Mouse (Mus musculus): ENCODE results near the gene Zmynd8.

The Zmynd8 gene

DNA sequence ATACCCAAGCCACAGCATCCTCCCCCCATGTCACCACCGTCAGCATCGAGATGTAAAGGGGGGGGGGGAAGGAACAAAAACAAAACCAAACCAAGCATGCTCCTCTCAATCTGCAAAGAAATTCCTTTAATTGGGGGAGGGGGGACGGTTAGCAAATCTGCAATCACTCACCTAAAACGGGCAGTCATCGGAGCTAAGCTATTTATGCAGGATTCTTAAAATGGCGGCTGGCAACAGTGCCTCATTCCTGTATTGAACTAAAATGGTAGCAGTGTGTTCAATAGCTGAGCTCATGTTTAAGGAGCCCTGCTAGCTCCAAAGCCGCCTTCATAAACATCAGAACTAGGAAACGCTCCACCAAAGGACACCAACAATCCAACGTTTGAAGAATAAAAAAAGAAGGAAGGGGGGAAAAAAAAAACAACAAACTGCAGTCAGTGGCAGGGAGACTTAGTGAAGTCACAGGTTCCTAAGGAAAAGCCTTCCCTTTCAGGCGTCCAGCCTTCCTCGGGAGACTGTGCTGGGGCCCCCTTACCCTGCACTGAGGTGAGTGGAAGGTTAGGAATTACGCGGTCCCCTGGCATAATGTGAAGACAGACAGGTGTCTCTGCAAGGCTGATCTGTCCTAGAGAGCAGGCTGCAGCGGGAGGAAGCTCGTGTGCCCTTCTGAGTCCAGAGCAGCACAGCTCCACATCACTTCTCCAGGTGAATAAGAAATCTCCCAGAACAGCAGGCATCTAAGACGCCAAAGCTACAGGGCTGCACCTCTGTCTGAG lies 19.2 kb downstream of the Zmynd8 start:
- peak; percentile 66 for DNase-seq (ENCODE audit: inconsistent ontology term)

DNA sequence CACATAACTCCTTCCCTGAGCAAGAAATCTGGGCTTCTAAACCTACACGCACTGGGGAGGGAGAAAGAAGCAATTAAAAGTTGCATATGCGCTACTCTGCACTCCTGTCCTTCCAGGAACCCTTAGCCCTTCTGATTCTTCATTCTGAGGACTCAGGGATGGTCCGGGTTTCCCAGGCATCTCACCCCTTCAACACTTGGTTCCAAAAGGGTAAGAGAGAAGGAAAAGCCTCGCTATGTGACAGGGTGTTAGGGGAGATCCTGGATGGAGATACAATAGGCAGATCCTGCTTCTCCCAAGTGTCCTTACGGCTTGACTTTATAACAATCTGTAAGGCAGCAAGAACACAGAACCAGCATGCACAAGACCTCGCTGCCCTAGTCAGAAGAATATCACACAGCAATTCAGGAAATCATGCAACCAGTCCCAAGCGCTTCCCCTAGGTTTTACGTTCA lies 19.9 kb downstream of the Zmynd8 start:
- DNase-seq (ENCODE audit: inconsistent ontology term), result no peak

DNA sequence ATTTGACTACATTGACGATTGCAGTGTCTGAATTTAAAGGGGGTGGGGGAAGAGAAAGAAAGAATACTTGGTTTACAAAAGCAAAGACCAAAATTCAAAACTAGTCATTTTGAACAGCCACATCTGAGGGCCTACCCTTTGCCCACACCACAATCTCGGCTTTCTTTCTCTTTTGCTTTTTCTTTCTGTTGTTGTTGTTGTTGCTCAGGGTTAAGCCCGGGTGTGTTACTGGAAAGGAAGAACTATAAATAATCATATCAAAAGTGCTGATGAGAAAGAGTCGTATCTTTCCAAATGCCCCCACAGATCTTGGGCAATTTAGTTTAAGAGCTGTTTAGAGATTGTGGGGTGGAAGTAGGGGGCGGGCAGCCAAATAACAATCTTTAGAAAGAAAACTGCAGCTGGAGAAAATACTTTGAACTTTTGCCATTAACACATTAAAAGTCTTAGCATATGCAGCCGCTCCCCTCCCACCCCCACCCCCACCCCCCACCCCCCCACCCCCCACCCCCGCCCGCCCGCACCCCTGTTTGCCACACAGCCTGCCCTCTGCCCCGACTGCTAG lies 20.7 kb downstream of the Zmynd8 start:
- DNase-seq (ENCODE audit: inconsistent ontology term), result no peak

DNA sequence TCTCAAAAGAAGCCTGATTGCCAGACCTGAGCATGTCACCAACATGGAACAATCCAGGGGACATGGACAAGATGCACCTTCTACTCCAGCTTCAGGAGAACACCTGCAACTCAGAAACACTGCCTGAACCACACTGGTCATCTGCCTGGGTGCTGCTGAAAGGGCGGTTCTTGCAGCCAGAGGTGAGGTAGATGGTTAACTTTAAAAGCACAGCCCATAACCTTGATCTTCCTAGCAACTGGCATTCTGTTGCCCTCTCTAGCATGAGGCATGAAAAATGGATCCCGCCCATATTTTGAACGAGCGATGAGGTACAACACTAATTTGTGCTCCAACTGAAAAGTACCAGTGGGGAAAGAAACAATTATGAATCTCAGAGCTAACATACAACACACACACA lies 21.6 kb downstream of the Zmynd8 start:
- DNase-seq (ENCODE audit: inconsistent ontology term), result no peak

DNA sequence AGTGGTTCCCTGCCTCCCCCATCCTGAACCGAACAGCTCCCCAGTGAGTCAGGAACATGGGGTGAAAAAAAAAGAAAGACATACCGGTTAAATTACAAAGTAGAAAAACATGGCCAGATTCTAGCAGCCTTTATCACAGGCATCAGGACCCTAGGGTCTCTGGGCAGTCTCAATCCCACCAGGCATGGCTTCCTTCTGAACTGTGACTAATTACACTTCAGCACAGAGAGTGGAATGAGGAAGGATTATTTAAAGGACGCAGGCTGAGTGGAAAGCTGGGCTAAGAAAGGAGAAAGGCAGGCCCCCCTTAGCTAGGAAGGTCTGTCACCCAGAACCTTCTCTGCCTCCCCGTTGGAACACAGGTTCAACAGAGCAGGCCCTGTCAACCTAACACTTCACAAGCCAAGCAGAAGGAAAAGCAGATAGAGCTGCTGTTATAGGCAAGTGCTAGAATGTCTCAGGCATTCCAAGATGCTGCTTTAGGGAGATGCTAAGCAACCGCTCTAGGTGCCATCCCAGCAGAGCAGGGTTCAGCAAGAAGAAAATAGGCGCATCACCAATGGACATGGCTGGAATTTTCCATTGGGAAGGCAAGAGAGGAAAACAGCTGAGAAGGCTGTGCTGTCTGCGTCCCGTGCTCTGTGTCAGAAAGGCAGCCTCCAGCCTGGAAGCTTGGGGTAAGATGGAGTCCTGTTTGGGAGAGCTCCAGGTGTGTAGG lies 22.5 kb downstream of the Zmynd8 start:
- no peak for DNase-seq (ENCODE audit: inconsistent ontology term)

DNA sequence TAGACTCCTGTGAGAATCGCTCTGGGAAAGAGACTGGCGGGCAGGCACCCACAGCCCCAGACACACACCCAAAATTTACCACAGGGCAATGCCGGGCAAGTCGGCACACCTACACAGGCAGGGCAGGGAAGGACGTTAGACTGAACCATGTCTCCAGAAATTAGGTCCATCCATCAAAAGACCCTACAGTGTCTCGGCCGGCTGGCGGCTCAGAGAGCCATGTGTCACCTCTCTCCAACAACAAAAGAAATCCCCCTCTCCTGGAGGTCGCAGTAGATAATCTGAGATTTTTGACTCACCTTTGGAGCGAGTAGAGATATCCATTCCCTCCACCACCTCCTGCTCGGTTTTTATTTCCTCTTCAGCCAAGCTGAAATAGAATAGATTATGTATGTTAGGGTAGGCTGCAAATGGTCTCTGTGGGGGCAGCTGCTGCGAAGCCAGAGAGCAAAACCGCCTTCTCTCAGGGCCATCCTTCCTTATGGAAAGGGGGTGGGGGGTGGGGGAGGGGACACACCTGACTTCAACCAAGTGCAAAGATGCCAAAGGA lies 23.3 kb downstream of the Zmynd8 start:
- no peak for DNase-seq (ENCODE audit: inconsistent ontology term)

DNA sequence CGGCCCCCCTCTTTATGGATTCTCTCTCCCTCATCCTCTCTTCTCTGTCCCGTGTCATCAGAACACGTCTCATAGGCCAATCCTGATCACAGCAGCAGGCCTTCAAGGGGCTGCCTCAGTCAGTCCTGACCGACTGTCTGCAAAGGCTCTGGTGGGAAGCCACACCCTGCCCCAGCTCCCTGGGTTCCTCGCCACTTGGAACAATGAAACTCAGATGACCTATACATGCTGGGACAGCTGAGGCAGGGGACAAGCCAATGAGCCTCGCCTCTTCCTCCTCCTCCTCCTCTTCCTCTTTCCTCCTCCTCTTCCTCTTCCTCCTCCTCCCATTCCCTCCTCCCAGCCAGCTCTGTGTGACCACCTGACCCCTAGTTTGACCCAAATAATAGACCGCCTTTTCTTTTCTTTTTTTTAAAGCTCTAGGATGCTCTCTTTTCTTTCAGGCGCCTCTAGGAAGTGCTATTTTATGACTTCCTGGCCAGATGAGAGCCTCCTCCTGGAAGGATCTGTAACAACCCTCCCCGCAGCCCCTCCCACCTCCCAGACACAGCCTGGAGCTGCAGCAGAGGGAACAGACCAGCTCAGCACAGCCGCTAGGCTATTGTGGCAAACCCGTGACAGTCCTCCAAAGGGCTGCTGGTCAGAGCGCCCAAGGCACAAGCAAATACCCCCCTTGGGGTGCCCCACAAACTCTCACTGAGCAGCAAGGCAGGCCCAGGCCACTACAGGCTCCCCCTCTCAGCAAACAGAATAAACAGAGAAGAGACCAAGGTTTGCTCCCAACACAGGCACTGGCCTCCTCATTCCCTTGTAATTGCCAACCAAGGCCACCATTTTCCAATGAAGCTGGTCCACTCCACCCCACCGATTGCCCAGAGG lies 24.1 kb downstream of the Zmynd8 start:
- DNase-seq (ENCODE audit: inconsistent ontology term), result peak; percentile 86

DNA sequence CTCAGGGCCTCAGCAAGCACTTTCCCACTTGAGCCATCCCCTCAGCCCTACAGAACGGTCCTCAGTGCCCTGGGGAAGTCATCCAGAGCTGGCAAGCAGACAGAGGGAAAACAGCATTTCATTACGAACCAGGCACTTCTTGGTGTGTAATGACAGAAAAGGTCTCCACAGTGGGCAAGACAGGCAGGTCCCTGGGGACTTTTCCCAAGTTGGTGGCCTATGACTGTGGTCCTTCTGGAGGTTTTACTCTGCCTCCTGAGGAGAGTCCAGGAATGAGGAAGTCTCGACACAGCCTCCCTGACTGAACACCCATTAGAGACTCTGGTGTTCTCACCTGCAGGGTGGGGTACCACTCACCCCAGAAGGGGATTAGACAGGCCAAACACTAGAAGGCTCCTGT lies 25.0 kb downstream of the Zmynd8 start:
- DNase-seq (ENCODE audit: inconsistent ontology term), result no peak

DNA sequence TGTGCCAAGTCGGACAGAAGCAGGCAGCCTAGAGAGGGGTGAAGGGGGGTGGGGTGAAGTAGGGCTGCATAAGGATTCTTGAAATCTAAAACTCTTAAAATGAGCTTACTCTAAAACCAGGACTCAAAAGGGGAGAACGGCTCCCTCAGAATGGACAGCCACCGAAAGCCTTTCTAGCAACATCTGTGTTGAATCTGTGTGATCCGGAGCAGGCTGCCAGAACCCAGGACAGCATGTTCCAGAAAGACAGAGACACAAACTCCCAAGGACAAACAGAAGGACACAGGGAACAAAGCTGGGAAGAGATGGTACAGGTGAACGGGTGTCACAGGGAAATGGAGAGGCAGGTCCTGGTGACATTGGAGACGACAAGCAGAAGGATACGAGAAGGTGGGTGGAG lies 25.6 kb downstream of the Zmynd8 start:
- DNase-seq (ENCODE audit: inconsistent ontology term), result no peak

DNA sequence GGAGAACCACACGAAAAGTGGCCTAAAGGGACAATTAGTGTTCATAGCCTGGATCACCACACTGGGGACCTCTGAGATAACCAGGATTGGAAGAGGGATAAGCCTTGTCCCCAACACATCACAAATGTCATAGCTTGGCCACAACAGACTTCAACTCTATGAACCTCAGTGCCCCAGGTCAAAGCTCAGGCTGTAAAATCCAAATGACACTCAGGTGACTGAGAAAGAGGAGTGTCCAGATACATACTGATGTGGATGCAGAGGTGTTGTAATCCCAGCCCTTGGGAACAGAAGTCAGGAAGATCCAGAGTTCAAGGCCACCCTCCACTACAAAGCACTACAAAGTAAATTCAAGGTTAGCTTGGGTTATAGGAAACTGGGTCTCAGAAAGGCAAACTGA lies 29.6 kb downstream of the Zmynd8 start:
- no peak for DNase-seq (ENCODE audit: inconsistent ontology term)

DNA sequence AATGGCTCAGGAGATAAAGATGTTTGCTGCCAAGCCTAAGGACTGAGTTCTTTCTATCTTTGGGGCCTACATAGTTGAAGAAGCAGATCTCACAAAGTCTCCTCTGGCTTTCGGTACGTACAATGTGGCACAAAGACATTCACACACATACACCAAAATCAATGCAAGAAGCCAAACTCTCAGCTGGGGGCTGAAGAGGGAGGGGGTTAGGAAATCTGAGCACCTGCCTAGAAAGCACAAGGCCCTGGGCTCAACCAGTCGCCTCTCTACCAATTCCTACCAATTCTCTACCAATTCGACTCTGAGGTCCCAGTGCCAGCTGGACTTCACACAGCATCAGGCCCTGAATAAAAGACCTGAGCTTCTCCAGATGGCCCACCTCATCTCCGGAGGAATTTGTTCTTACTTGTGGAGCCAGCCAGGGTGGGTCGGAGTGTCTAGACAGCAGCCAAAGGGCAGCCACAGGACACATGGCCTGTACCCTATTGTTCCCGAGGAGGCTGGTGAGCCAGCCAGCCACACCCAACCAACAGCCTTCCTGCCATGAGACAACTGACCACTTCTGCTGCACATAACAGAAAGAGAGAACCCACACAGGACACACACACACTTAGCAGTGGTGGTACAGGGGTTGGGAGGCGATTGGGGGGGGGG lies 30.2 kb downstream of the Zmynd8 start:
- DNase-seq (ENCODE audit: inconsistent ontology term), result peak; percentile 85

DNA sequence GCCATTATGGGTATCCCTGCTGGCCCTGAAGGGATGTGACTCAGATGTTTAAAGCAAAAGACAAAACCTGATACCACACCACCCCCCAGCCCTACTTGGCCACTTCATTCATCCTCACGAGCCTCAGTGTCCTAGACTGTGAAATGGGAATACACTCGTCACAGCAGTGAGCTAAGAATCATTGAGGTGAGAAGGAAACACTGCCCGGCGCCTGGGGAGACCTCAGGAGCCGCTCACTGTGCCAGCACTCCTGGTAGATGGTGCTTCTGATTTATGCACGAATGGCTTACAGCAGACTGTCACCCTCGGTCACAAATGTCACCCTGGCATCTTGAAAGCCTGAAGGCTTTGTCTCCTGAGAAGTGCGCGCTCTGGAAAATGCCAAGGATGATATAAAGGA lies 31.3 kb downstream of the Zmynd8 start:
- DNase-seq (ENCODE audit: inconsistent ontology term), result no peak

DNA sequence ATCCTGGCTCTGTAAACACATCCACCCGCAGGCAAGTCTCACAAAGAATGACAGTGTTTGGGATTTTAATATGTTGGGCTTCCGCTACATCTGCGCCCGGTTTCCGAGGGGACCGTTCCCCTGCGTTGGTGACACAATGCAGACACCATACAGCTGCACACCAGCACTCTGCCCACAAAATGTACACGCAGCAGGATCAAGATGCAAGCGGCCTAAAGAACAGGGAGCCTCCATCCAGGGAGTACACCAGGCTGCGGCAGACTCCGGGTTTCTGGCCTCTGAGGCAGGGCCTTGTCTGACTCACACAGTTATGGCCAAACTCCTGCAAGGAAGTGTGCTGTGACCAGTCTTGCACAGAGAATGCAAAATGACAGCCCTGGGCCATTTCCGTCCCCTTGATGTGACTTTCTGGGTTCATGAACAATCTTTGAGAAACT lies 31.8 kb downstream of the Zmynd8 start:
- peak; percentile 92 for DNase-seq (ENCODE audit: inconsistent ontology term)

DNA sequence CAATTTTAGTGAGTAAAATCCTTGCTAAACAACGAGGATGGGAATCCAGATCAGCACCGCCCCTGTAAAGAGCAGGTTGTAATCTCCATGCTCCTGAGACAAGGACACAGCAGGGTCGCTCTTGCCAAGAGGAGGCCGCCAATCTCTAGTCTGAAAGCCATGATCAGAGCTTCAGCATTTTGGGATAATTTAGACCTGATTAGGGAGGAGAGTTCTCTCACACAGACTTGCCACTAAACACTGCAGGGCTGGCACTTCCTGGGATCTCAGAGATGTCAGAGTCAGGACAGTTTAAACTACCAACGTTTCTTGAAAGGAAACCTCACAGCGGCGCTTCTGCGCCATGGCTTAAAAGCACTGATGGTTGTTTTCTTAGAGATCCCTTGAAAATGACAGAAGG lies 32.4 kb downstream of the Zmynd8 start:
- no peak for DNase-seq (ENCODE audit: inconsistent ontology term)

DNA sequence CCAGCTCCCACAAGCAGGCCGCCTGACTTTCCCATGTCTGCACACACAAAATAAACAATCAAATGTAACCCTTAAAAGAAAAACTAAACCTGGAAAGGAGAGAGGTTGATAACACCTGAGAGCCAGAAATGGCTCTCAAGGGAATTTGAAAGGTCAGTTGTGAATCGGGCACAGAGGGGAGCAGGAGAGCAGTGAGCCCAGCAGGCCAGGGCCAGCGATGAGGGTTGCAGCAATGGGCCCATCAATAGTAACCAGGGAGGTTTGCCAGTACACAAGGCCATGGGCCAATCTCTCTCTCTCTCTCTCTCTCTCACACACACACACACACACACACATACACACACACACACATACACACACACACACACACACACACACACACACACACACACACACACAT lies 34.0 kb downstream of the Zmynd8 start:
- DNase-seq (ENCODE audit: inconsistent ontology term), result no peak

DNA sequence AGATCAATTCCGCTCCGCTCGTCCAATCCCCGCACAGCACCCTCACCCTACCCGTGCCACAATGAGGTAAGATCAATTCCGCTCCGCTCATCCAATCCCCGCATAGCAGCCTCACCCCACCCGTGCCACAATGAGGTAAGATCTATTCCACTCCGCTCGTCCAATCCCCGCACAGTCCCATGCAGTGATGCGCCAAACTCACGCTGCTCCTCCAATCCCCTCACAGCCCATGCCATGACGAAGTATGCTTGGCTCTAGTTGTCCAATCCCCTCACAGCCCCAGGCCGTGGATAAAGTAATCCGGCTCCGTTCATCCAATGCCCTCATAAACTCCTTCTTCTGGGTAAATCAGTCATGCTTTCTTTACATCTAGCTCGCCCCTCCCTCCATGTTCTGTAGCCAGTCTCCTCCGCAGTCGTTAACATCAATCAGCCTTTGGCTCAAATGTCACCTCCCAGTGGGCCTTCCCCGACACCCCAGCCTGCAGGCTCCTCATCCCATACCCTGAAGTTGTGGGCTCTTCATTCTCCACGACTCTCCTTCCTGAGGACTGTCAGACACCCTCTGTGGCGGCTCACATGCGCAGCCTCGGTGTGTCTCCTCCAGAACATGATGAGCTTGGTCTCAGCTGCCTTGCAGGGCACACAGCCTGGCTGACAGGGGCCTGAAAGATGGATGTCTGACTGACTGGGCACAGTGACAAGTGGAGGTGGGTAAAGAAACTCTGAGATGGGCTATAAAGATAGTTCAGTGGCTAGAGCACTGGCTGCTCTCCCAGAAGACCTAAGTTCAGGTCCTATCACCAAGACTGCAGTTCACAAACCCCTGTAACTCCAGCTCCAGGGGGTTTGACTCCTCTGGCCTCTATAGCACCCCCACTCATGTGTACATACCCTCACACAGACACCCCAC lies 36.9 kb downstream of the Zmynd8 start:
- no peak for DNase-seq (ENCODE audit: inconsistent ontology term)

DNA sequence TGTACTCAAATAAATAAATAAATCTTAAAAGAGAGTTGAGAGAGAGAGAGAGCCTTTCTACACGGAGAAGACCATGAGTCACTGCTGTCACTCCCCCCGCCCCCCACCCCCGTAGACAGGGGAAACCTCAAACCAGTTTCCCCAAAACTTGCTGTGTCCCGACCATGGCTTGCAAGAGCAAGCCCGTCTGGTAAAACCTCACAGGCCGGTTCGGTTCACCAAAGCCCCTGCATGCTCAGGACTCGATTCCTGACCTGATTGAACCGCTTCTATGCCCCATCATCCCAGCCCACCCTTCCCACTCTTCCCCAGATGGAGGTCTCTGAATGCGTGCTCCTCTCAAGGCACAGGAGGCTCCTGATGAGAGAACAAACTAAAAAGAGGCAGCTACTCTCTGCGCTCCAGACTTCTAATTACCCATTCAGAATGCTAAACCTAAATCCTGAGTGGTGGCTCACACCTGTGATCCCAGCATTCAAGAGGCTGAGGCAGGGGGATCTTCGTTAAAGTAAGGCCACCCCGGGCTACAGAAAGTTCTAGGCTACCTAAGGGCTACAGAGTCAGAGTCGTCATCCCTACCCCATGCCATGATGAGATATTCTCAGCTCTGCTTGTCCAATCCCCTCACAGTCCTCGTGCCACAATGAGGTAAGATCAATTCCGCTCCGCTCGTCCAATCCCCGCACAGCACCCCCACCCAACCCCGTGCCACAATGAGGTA lies 37.7 kb downstream of the Zmynd8 start:
- DNase-seq (ENCODE audit: inconsistent ontology term), result no peak

DNA sequence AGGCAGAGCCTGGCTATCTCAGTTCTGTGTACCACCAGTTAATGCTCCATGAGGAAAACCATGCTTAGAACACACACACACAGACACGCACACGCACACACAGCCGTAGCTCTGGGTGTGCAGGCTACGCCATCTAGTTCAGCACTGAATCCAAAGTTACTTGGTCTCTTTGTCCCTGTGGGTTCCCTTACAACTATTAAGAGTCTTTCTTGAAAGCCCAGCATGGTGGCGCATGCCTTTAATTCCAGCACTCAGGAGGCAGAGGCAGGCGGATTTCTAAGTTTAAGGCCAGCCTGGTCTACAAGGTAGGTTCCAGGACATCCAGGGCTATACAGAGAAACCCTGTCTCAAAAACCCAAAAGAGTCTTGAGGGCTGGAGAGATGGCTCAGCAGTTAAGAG lies 38.4 kb downstream of the Zmynd8 start:
- no peak for DNase-seq (ENCODE audit: inconsistent ontology term)

Measured in Muller cell, postnatal 12 days (primary cell).